Mouse (Mus musculus): ENCODE measurements around the gene Cep131.

DNA sequence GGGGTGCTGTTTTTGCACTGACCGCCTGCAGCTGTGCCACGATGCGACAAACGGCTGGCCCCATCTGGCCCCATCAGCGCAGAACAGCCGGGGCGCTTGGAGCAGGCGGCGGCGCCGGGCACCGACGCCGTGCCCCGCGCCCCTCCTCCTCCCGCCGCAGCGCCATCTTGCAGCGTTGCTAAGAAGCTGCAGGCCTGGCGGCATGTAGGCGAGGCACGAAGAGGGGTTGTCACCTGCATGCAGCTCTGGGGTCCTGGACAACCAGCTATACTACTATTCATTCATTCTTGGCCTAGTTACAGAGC lies 38.4 kb downstream of the Cep131 start:
- TF ChIP-seq GATA1 (IDR thresholded peaks at IDR 0.05; ENCODE audit: borderline replicate concordance, low read length) (no peak), FLI1 (IDR thresholded peaks at IDR 0.05; ENCODE audit: low read length) (no peak)

Measured in megakaryocyte, embryonic 14.5 days (primary cell).